Mouse (Mus musculus) thymus, adult 2 months (tissue): ENCODE results near the gene Lgr4.

Experiments
- CTCF ChIP-seq: fragments of 200-500 bp; IDR thresholded peaks from 2 replicates; pipeline ENCODE4 v1.5.1; 2012; ENCODE audit warnings: mild to moderate bottlenecking, control low read depth, low read length, moderate library complexity, borderline replicate concordance; ENCODE audit not compliant: control insufficient read depth, poor library complexity, insufficient read depth; ENCODE audit errors: extremely low read depth
- POLR2A ChIP-seq: fragments of 200-500 bp; IDR thresholded peaks from 2 replicates; pipeline ENCODE4 v1.6.1; 2012; ENCODE audit warnings: mild to moderate bottlenecking, low read length, control low read depth, moderate library complexity; ENCODE audit not compliant: control insufficient read depth, poor library complexity, insufficient read depth; ENCODE audit errors: extremely low read depth

GRCm38 (mm10) chr2:110012184-110012725 lies 94.8 kb downstream of the Lgr4 start:
- no peak for TF ChIP-seq POLR2A
- no peak for TF ChIP-seq CTCF
